Comparison of ENCODE assay signal across 14 mouse cellular contexts in the genomic region with DNA sequence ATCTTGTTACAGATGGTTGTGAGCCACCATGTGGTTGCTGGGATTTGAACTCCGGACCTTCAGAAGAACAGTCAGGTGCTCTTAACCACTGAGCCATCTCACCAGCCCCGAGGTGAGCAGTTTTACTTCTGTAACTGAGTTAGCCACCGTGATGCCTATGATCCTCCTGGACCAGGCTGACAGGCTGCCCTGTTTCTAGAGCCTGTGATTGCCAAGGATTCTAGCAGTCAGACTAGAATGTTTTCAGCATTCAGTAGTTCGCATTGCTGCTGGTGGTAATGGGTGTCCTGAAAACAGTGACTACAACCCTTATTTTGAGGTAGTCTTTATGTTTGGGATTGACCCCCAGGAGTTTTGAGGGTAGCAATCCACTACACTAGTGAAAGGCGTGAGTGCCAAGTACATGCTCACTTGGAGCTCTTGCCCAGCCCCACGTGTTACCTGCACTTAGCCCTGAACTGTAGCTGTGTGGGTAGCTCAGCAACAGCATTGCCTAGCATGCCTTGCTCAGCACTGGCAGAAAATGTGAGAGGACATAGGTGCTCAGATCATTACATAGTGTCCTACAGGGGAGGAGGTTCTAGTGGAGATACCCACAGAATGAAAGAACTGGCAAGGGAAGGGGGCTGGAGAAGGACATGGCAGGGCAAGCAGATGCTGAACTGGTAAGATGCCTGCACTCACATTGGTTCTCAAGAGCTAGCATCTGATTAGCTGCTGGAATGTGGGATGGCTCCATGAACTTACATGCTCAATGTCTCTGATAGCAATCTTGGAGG. TPM values are rescaled to one million over a fixed set of nuclear protein-coding genes. Genes with fewer than 3 reads are reported as not detected.
DNase-seq lines count a peak whose midpoint lies in the region; ATAC-seq and TF ChIP-seq lines count a peak whose summit lies in the region.
"Had no signal": no experiment of that assay in that cellular context is flagged by ENCODE, and none has a peak within 500 bp of the region (broad histone marks: within the 10 kb centered on the region; RNA-seq: fewer than 3 reads in every experiment).

No protein-coding gene starts in this region.

- H3K4me1 ChIP-seq in forebrain, embryonic 11.5 days (replicated peaks; ENCODE audit: control insufficient read depth, insufficient read depth, low read length), result no peaks in the 10 kb centered on the region
- peaks cover 17% of the 10 kb centered on the region; the same call in 1 of the 2 replicates for H3K4me1 ChIP-seq in forebrain, embryonic 13.5 days
- no peaks in the 10 kb centered on the region; the same call in 1 of the 2 replicates for H3K4me1 ChIP-seq in intestine, embryonic 14.5 days (replicated peaks; ENCODE audit: control insufficient read depth, insufficient read depth, low read length)
- H3K4me1 ChIP-seq in intestine, embryonic 16.5 days (ENCODE audit: control insufficient read depth, insufficient read depth, low read length), result peaks cover 5% of the 10 kb centered on the region
- H3K4me1 ChIP-seq in hindbrain, postnatal 0 days (ENCODE audit: insufficient read depth, low read length), result no peaks in the 10 kb centered on the region
- H3K4me1 ChIP-seq: limb, embryonic 12.5 days had no signal

- peak; percentile 28; the same call in 1 of the 2 replicates for ATAC-seq in forebrain, embryonic 11.5 days (replicated peaks; ENCODE audit: low FRiP score)
- ATAC-seq in forebrain, embryonic 13.5 days, result no peak
- no peak for ATAC-seq in intestine, embryonic 14.5 days (replicated peaks; ENCODE audit: low FRiP score, low TSS enrichment, low read depth)
- ATAC-seq in intestine, embryonic 16.5 days, result no peak; the same call in 1 of the 2 replicates
- 0 out of 2 replicates have a peak, but pooled peaks have one; percentile 2 for ATAC-seq in hindbrain, postnatal 0 days

- no peak overlapping the region for H3K4me2 ChIP-seq in forebrain, embryonic 11.5 days (ENCODE audit: low read depth, low read length, severe bottlenecking)
- no peak overlapping the region for H3K4me2 ChIP-seq in forebrain, embryonic 13.5 days
- no peak overlapping the region for H3K4me2 ChIP-seq in intestine, embryonic 14.5 days (ENCODE audit: low read length)
- H3K4me2 ChIP-seq in intestine, embryonic 16.5 days (ENCODE audit: low read depth, low read length), result no peak overlapping the region
- no peak overlapping the region for H3K4me2 ChIP-seq in hindbrain, postnatal 0 days (ENCODE audit: low read depth, low read length)
- H3K4me2 ChIP-seq: limb, embryonic 12.5 days; neural tube, embryonic 13.5 days had no signal

- peaks cover 41% of the 10 kb centered on the region for H3K36me3 ChIP-seq in forebrain, embryonic 11.5 days (ENCODE audit: control insufficient read depth, insufficient read depth, low read length)
- H3K36me3 ChIP-seq in forebrain, embryonic 13.5 days (ENCODE audit: poor library complexity, severe bottlenecking), result peaks cover 83% of the 10 kb centered on the region
- H3K36me3 ChIP-seq in intestine, embryonic 14.5 days (ENCODE audit: control insufficient read depth, insufficient read depth, low read length), result peaks cover 82% of the 10 kb centered on the region
- H3K36me3 ChIP-seq in intestine, embryonic 16.5 days (ENCODE audit: control insufficient read depth, insufficient read depth, low read length), result peaks cover 21% of the 10 kb centered on the region
- peaks cover 52% of the 10 kb centered on the region for H3K36me3 ChIP-seq in hindbrain, postnatal 0 days (ENCODE audit: insufficient read depth, low read length)

- no peak overlapping the region for H3K4me3 ChIP-seq in forebrain, embryonic 11.5 days (ENCODE audit: low read depth, low read length)
- no peak overlapping the region for H3K4me3 ChIP-seq in forebrain, embryonic 13.5 days
- H3K4me3 ChIP-seq in intestine, embryonic 14.5 days (ENCODE audit: low read depth, low read length), result no peak overlapping the region
- H3K4me3 ChIP-seq in intestine, embryonic 16.5 days (ENCODE audit: low read length), result no peak overlapping the region
- no peak overlapping the region for H3K4me3 ChIP-seq in hindbrain, postnatal 0 days (ENCODE audit: low read length)
- H3K4me3 ChIP-seq: limb, embryonic 12.5 days; neural tube, embryonic 13.5 days had no signal

- no peak overlapping the region for H3K9ac ChIP-seq in forebrain, embryonic 11.5 days (ENCODE audit: low read length)
- H3K9ac ChIP-seq in forebrain, embryonic 13.5 days, result no peak overlapping the region
- no peak overlapping the region for H3K9ac ChIP-seq in intestine, embryonic 14.5 days (ENCODE audit: low read length)
- H3K9ac ChIP-seq in intestine, embryonic 16.5 days (ENCODE audit: low read depth, low read length), result no peak overlapping the region
- H3K9ac ChIP-seq in hindbrain, postnatal 0 days (replicated peaks; ENCODE audit: low read length), result no peak overlapping the region
- H3K9ac ChIP-seq: limb, embryonic 12.5 days; neural tube, embryonic 13.5 days had no signal

- no peak overlapping the region for H3K27ac ChIP-seq in forebrain, embryonic 11.5 days (ENCODE audit: low read depth, low read length)
- no peak overlapping the region for H3K27ac ChIP-seq in forebrain, embryonic 13.5 days
- no peak overlapping the region for H3K27ac ChIP-seq in intestine, embryonic 14.5 days (ENCODE audit: low read depth)
- H3K27ac ChIP-seq in intestine, embryonic 16.5 days (ENCODE audit: low read length), result no peak overlapping the region
- no peak overlapping the region for H3K27ac ChIP-seq in hindbrain, postnatal 0 days
- H3K27ac ChIP-seq: limb, embryonic 12.5 days; neural tube, embryonic 13.5 days had no signal

- WGBS in forebrain, embryonic 11.5 days, result 85% methylated on average over 6 of the region's 6 CpGs
- 87% methylated on average over 6 of the region's 6 CpGs for WGBS in forebrain, embryonic 13.5 days
- WGBS in intestine, embryonic 14.5 days, result 85% methylated on average over 6 of the region's 6 CpGs
- 81% methylated on average over 6 of the region's 6 CpGs for WGBS in intestine, embryonic 16.5 days
- 77% methylated on average over 6 of the region's 6 CpGs for WGBS in hindbrain, postnatal 0 days

- H3K9me3 ChIP-seq in forebrain, embryonic 11.5 days (ENCODE audit: control insufficient read depth, low read length), result no peaks in the 10 kb centered on the region
- H3K9me3 ChIP-seq in forebrain, embryonic 13.5 days (replicated peaks), result no peaks in the 10 kb centered on the region
- no peaks in the 10 kb centered on the region for H3K9me3 ChIP-seq in intestine, embryonic 14.5 days (ENCODE audit: control insufficient read depth, low read length)
- no peaks in the 10 kb centered on the region for H3K9me3 ChIP-seq in intestine, embryonic 16.5 days (ENCODE audit: control insufficient read depth, low read length)
- no peaks in the 10 kb centered on the region for H3K9me3 ChIP-seq in hindbrain, postnatal 0 days (ENCODE audit: low read length)
- H3K9me3 ChIP-seq: limb, embryonic 12.5 days; neural tube, embryonic 13.5 days had no signal

- no peak for TF ChIP-seq CTCF in hindbrain, postnatal 0 days (IDR thresholded peaks at IDR 0.05; ENCODE audit: low read depth)

- no peaks in the 10 kb centered on the region for H3K27me3 ChIP-seq in forebrain, embryonic 11.5 days (ENCODE audit: control insufficient read depth, insufficient read depth, low read length)
- H3K27me3 ChIP-seq in forebrain, embryonic 13.5 days, result no peaks in the 10 kb centered on the region
- H3K27me3 ChIP-seq in intestine, embryonic 14.5 days (replicated peaks; ENCODE audit: control insufficient read depth, insufficient read depth, low read length), result no peaks in the 10 kb centered on the region
- H3K27me3 ChIP-seq in intestine, embryonic 16.5 days (replicated peaks; ENCODE audit: control insufficient read depth, insufficient read depth, low read length), result no peaks in the 10 kb centered on the region
- H3K27me3 ChIP-seq in hindbrain, postnatal 0 days (ENCODE audit: insufficient read depth, low read length), result no peaks in the 10 kb centered on the region
- H3K27me3 ChIP-seq: limb, embryonic 12.5 days; neural tube, embryonic 13.5 days had no signal

- DNase-seq in forebrain, embryonic 11.5 days (ENCODE audit: low spot score), result peak; percentile 61
- DNase-seq in intestine, embryonic 14.5 days (ENCODE audit: low spot score), result peak; percentile 65
- peak; percentile 34 for DNase-seq in 416B (ENCODE audit: low read depth)
- DNase-seq in hindbrain, postnatal 0 days (ENCODE audit: low spot score), result no peak
- DNase-seq in thymus, postnatal 14 days, result no peak
- no peak for DNase-seq in layer of hippocampus, adult 9-11 months
- DNase-seq: gastrocnemius, postnatal 36 days; kidney, postnatal 10 days; layer of hippocampus, postnatal 36 days; lung, postnatal 14 days had no signal

RNA-seq across cellular contexts. Expression of gene Srsf3, which starts 11.9 kb away (rescaled TPM):
- 823 and 865 TPM in 2 replicates for polyA plus RNA-seq in forebrain, embryonic 11.5 days (2014; fragmentation: Nextera tagmentation; extraction: Ambion mirVana)
- 751 and 753 TPM in 2 replicates for polyA plus RNA-seq in forebrain, embryonic 13.5 days (2015; fragmentation: Nextera tagmentation; extraction: Ambion mirVana)
- polyA plus RNA-seq in intestine, embryonic 14.5 days (2014; fragmentation: Nextera tagmentation; extraction: Ambion mirVana), result 585 and 647 TPM in 2 replicates
- polyA plus RNA-seq in intestine, embryonic 16.5 days (2015; fragmentation: Nextera tagmentation; extraction: Ambion mirVana), result 393 and 451 TPM in 2 replicates
- total RNA-seq in hindbrain, postnatal 0 days (2014; rRNA removed), result 139 and 147 TPM in 2 replicates
- polyA plus RNA-seq in hindbrain, postnatal 0 days (2015; fragmentation: Nextera tagmentation; extraction: Ambion mirVana), result 298 and 315 TPM in 2 replicates

RNA-seq across cellular contexts. Expression of gene Stk38, which starts 36.5 kb away (rescaled TPM):
- polyA plus RNA-seq in forebrain, embryonic 11.5 days (2014; fragmentation: Nextera tagmentation; extraction: Ambion mirVana), result 134 and 143 TPM in 2 replicates
- 128 and 136 TPM in 2 replicates for polyA plus RNA-seq in forebrain, embryonic 13.5 days (2015; fragmentation: Nextera tagmentation; extraction: Ambion mirVana)
- 91.6 and 108 TPM in 2 replicates for polyA plus RNA-seq in intestine, embryonic 14.5 days (2014; fragmentation: Nextera tagmentation; extraction: Ambion mirVana)
- 98.3 and 104 TPM in 2 replicates for polyA plus RNA-seq in intestine, embryonic 16.5 days (2015; fragmentation: Nextera tagmentation; extraction: Ambion mirVana)
- total RNA-seq in hindbrain, postnatal 0 days (2014; rRNA removed), result 56.2 and 58.7 TPM in 2 replicates
- 52.7 and 60.8 TPM in 2 replicates for polyA plus RNA-seq in hindbrain, postnatal 0 days (2015; fragmentation: Nextera tagmentation; extraction: Ambion mirVana)

RNA-seq across cellular contexts. Expression of gene Cdkn1a, which starts 46.4 kb away (rescaled TPM):
- polyA plus RNA-seq in forebrain, embryonic 11.5 days (2014; fragmentation: Nextera tagmentation; extraction: Ambion mirVana), result 27.3 and 33.1 TPM in 2 replicates
- polyA plus RNA-seq in forebrain, embryonic 13.5 days (2015; fragmentation: Nextera tagmentation; extraction: Ambion mirVana), result 29.3 and 38.6 TPM in 2 replicates
- polyA plus RNA-seq in intestine, embryonic 14.5 days (2014; fragmentation: Nextera tagmentation; extraction: Ambion mirVana), result 55.5 and 75.7 TPM in 2 replicates
- polyA plus RNA-seq in intestine, embryonic 16.5 days (2015; fragmentation: Nextera tagmentation; extraction: Ambion mirVana), result 107 and 114 TPM in 2 replicates
- total RNA-seq in hindbrain, postnatal 0 days (2014; rRNA removed), result 48.9 and 50.0 TPM in 2 replicates
- 242 and 257 TPM in 2 replicates for polyA plus RNA-seq in hindbrain, postnatal 0 days (2015; fragmentation: Nextera tagmentation; extraction: Ambion mirVana)

Comparison
In these comparisons a context has a peak if more than half of its experiments do, and no peak if none do; other contexts are left out.
1. ATAC-seq: peak in forebrain, embryonic 11.5 days (single experiment) and hindbrain, postnatal 0 days (single experiment); none in forebrain, embryonic 13.5 days (single experiment), intestine, embryonic 14.5 days (single experiment) and intestine, embryonic 16.5 days (single experiment).
2. DNase-seq: peak in forebrain, embryonic 11.5 days (single experiment), intestine, embryonic 14.5 days (single experiment) and 416B (single experiment); none in hindbrain, postnatal 0 days (single experiment), thymus, postnatal 14 days (single experiment) and layer of hippocampus, adult 9-11 months (single experiment).